Mouse (Mus musculus) forebrain, embryonic 16.5 days (tissue): ENCODE data around the gene Nudt3. TPM values are rescaled to one million over a fixed set of nuclear protein-coding genes. Genes with fewer than 3 reads are reported as not detected.

Experiments used
- ATAC-seq: fragments of 200-750 bp; cut with Nextera tagmentation; 2 replicates; pipeline ENCODE4 v1.8.0; 2017; ENCODE audit warnings: mild to moderate bottlenecking, moderate library complexity
- H3K27ac ChIP-seq: fragments of 300-500 bp; sonication (generic); 2 replicates; pipeline ENCODE4 v1.5.1; 2014; ENCODE audit warnings: low read length, control low read depth
- H3K27me3 ChIP-seq: fragments of 300-500 bp; sonication (generic); replicated peaks from 2 replicates; pipeline ENCODE4 v1.6.1; 2014; ENCODE audit warnings: low read length; ENCODE audit not compliant: control insufficient read depth, insufficient read depth
- H3K36me3 ChIP-seq: fragments of 300-500 bp; sonication (generic); 2 replicates; pipeline ENCODE4 v1.6.1; 2014; ENCODE audit not compliant: control insufficient read depth, insufficient read depth
- H3K4me1 ChIP-seq: fragments of 300-500 bp; sonication (generic); replicated peaks from 2 replicates; pipeline ENCODE4 v1.6.1; 2014; ENCODE audit warnings: low read length; ENCODE audit not compliant: control insufficient read depth, insufficient read depth
- H3K4me2 ChIP-seq: fragments of 300-500 bp; sonication (generic); 2 replicates; pipeline ENCODE4 v1.6.1; 2014; ENCODE audit warnings: mild to moderate bottlenecking, low read length, control low read depth
- H3K4me3 ChIP-seq: fragments of 300-500 bp; sonication (generic); replicated peaks from 2 replicates; pipeline ENCODE4 v1.5.1; 2014; ENCODE audit warnings: mild to moderate bottlenecking, low read length, control low read depth
- H3K9ac ChIP-seq: fragments of 300-500 bp; sonication (generic); replicated peaks from 2 replicates; pipeline ENCODE4 v1.6.1; 2014; ENCODE audit warnings: low read depth, low read length, control low read depth
- H3K9me3 ChIP-seq: fragments of 300-500 bp; sonication (generic); 2 replicates; pipeline ENCODE4 v1.6.1; 2016; ENCODE audit warnings: low read length; ENCODE audit not compliant: control insufficient read depth
- WGBS: fragments of 180-500 bp; shearing (Covaris S2); extraction: QIAGEN DNeasy Blood & Tissue Kit; methylation state at CpG from one replicate; pipeline ENCODE4 v1.1.7; 2014; 5-methylcytosine and 5-hydroxymethylcytosine counted together
- polyA plus RNA-seq: library from polyadenylated mRNA; unstranded; fragments of >200 nt; fragmentation: Nextera tagmentation; extraction: Ambion mirVana; gene quantifications from 2 replicates; pipeline ENCODE4 v1.2.1, GENCODE M21; 2015

The Nudt3 gene
- 272 and 293 TPM in 2 replicates for polyA plus RNA-seq

DNA sequence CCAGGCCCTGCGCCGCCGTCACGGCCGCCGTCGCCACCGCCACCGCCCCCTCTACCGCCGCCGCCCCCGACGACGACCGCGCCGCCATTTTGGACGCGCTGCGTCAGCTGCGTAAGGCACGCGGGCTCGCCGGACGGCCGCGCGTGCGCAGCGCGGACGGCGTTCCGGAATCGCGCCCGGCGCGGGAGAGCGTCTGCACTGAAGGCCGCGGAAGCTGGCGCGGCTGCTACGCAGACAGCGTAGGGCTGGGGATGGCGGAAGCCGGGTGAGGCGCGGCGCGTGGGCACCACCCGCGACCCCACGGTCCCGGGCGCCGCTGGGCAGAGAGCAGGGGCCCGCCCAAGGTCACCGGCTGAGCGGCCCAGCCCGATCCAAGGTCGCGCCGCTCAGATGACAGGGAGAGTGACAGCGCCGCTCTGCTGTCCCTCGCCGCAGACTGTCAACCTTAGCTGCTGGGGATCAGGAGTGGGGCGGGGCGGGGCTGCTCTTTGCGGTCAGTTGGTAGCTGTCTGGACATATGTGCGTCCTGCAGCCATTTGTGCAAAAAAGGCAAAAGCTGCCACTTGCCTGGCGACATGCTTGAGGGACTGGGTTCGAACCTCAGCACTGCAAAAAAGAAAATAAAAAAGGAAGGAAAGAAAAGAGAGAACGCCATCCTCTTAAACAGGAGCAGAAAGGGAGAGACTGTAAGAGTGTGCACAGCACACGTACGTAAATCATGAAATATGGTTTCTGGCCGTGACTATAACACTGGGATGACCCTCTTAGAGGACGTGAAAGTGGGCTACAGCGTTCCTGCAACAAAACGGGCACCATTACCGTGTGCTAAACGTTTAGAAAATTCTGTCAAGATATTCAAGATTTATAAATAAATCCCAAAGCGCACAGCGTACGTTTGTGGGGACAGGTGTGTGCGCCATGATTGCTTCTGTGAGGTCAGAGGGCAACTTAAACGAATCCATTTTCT lies at the start of gene Nudt3:
Gene Nudt3 (minus strand): TSS at position 136 of the 967 bp plus-strand sequence.
- Histone ChIP-seq H3K4me3 (peak within 1 kb of the TSS; percentile 92), H3K9ac (peak within 1 kb of the TSS; percentile 99), H3K9me3 (no peaks in the 10 kb centered on the region), H3K36me3 (no peaks in the 10 kb centered on the region), H3K4me2 (peak within 1 kb of the TSS; percentile 64), H3K27ac (peak within 1 kb of the TSS; percentile 98), H3K27me3 (no peaks in the 10 kb centered on the region), H3K4me1 (peaks cover 38% of the 10 kb centered on the region)
- ATAC-seq, result peak; percentile 90
- WGBS, result 8% methylated on average over 87 of the region's 91 CpGs

DNA sequence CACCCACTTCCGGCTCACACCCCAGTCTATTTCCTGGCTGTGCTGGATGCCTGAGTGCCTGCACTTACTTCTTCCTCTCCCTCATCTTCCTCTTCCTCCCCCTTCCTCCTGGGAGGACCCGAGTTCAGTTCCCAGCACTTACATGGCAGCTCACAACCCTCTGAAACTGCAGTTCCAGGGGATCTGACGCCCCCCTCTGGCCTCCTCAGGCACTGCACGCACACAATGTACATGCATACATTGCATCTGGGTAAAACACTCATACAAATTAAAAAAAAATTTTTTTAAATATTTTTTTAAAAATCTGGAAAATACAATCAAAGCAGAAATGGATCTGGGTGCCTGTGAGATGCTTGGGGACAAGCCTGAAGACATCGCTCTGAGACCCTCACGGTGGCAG lies 48.4 kb upstream of the Nudt3 start:
- Histone ChIP-seq H3K4me3 (no peak overlapping the region), H3K4me1 (peaks cover 11% of the 10 kb centered on the region), H3K9me3 (no peaks in the 10 kb centered on the region), H3K36me3 (no peaks in the 10 kb centered on the region), H3K27ac (no peak overlapping the region), H3K27me3 (no peaks in the 10 kb centered on the region), H3K9ac (no peak overlapping the region), H3K4me2 (no peak overlapping the region)
- no peak for ATAC-seq
- 82% methylated on average over 6 of the region's 6 CpGs for WGBS

DNA sequence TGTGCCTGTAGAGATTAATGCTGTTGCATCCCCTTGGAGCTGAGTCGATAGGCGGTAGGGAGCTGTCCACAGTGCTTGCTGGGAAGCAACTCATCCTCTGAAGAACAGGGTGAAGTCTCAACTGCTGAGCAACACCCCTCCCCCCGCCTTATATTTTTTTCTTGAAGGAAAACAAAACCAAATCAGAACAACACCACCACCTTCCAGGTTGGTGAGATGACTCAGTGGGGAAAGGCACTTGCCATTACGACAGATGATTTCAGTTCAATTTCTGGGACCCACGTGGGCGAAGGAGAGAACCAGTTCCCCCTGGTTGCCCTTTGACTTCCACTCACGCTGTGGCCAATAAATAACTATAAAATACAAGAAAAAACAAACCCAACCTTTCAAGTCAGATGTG lies 35.5 kb upstream of the Nudt3 start:
- WGBS, result 77% methylated on average over 7 of the region's 7 CpGs
- H3K4me3 ChIP-seq, result no peak overlapping the region
- H3K27ac ChIP-seq, result no peak overlapping the region
- no peaks in the 10 kb centered on the region for H3K36me3 ChIP-seq
- no peaks in the 10 kb centered on the region for H3K27me3 ChIP-seq
- no peak overlapping the region for H3K4me2 ChIP-seq
- peaks cover 17% of the 10 kb centered on the region for H3K4me1 ChIP-seq
- ATAC-seq, result no peak
- H3K9me3 ChIP-seq, result no peaks in the 10 kb centered on the region
- H3K9ac ChIP-seq, result no peak overlapping the region

DNA sequence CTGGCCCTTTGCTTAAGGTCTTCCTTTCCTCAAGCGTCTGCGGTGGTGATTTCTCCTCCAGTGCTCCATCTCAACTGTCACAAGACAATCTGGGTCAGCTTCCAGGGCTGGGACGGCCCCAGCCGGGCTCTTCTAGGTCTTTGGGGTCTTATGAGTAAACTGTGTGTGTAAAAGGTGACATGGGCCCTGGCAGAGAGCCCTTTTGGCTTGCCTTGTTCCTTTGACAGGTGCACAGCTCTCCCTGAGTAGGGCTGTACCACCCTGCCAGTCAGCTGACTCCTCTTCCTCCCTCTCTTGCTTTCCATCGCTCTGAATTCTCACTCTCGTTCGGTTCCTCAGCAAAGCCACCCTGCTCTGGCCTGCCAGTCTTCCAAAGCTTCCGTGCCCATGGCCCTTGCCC lies 33.8 kb upstream of the Nudt3 start:
- H3K4me3 ChIP-seq, result no peak overlapping the region
- WGBS, result 73% methylated on average over 8 of the region's 8 CpGs
- no peaks in the 10 kb centered on the region for H3K36me3 ChIP-seq
- peaks cover 17% of the 10 kb centered on the region for H3K4me1 ChIP-seq
- no peaks in the 10 kb centered on the region for H3K27me3 ChIP-seq
- H3K4me2 ChIP-seq, result no peak overlapping the region
- H3K9ac ChIP-seq, result no peak overlapping the region
- H3K27ac ChIP-seq, result no peak overlapping the region
- ATAC-seq, result no peak
- H3K9me3 ChIP-seq, result no peaks in the 10 kb centered on the region

DNA sequence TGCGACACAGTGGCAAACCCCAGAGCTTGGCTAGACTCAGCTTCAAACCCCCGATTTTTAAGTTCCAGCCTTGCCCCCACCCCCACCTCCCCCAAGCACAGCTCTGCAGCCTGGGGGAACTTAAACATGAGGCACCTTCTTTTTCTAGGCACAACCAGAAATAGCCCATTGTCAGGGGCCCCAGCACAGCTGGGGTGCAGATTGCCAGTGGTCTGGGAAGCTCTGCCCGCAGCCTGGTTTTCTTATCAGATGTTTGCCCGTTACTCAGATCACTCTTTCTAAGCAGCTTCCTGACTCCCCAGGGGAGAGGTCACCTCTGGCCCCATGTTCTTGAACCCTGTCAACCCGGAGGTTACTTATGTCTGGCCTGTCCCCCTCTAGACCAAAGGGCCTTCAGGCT lies 33.1 kb upstream of the Nudt3 start:
- H3K4me1 ChIP-seq, result peaks cover 17% of the 10 kb centered on the region
- peak overlapping the region; percentile 65 for H3K4me3 ChIP-seq
- peak overlapping the region; percentile 74 for H3K9ac ChIP-seq
- H3K27ac ChIP-seq, result 0 out of 2 replicates have a peak overlapping the region, but pooled peaks have one; percentile 3
- WGBS, result 30% methylated on average over 5 of the region's 5 CpGs
- H3K4me2 ChIP-seq, result peak overlapping the region; percentile 89
- no peaks in the 10 kb centered on the region for H3K9me3 ChIP-seq
- ATAC-seq, result no peak
- no peaks in the 10 kb centered on the region for H3K27me3 ChIP-seq
- no peaks in the 10 kb centered on the region for H3K36me3 ChIP-seq

DNA sequence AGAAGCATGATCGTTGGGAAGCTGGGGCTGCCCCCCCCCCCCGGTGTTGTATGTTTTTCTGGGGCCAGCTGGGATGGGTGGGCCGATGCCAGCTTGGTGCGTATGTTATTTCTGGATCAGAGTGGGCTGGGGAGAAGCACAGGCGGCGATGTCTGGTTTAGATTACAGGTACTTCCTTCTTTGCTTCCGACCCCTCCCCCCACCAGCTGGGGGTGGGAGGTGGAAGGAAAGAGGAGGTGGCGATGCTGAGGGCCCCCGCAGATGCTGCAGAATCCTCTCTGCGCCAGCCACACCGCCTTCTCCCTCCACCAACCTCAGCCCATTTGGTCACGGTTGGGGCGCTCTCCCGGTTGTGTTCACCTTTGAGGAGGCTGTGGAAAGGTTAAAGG lies 32.7 kb upstream of the Nudt3 start:
- H3K36me3 ChIP-seq, result no peaks in the 10 kb centered on the region
- H3K4me3 ChIP-seq, result peak overlapping the region; percentile 65
- ATAC-seq, result peak; percentile 63
- H3K9ac ChIP-seq, result peak overlapping the region; percentile 74
- H3K27me3 ChIP-seq, result no peaks in the 10 kb centered on the region
- 0 out of 2 replicates have a peak overlapping the region, but pooled peaks have one; percentile 3 for H3K27ac ChIP-seq
- WGBS, result 4% methylated on average over 14 of the region's 14 CpGs
- H3K4me2 ChIP-seq, result peak overlapping the region; percentile 89
- no peaks in the 10 kb centered on the region for H3K9me3 ChIP-seq
- H3K4me1 ChIP-seq, result peaks cover 17% of the 10 kb centered on the region

DNA sequence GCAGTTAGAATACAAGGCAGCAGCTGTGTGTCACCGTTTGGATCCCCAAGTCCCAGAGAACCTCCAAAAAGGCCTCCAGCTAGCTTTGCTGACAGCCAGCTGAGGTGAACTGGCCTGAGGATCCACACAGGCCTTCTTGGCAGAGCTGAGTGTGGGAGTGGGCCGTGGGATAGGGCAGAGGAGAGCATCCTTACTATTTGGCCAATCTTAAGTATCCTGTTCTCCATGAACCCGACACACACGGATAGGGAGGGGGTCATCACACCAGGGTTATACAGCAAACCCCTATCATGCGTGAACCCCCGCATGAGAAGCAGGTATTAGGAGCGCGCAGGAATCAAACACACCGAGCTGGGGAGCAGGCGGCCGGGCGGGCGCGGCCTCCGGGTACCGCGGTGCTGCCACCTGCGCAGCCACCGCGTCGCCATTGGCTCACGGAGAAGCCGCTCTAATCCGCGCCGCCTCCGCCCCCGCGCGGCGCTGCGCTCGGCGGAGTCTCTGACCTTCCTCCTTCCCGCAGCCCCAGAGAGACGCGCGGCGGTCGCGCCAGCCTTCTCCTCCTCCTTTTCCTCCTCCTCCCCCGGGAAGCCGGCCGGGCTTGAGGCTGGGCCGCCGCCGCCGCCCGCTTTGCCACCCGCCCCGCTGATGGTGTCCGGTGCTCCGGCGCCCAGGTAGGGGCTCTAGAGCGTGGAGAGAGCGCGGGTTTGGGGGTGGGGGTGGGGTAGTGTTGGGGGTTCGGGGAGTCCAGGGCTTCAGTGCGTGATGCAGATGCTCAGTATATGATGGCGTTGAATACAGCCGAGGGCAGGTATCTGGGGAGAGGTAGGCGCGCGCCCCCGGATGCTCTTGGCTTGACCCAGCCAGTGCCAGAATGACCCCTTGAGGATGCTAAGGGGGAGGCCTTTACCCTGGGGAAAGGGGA lies 32.1 kb upstream of the Nudt3 start, which contains the start of gene Pacsin1:
Gene Pacsin1 (plus strand): TSS at position 421 of the 922 bp plus-strand sequence.
- WGBS, result 1% methylated on average over 63 of the region's 65 CpGs
- peak; percentile 88 for ATAC-seq
- H3K27me3 ChIP-seq, result no peaks in the 10 kb centered on the region

DNA sequence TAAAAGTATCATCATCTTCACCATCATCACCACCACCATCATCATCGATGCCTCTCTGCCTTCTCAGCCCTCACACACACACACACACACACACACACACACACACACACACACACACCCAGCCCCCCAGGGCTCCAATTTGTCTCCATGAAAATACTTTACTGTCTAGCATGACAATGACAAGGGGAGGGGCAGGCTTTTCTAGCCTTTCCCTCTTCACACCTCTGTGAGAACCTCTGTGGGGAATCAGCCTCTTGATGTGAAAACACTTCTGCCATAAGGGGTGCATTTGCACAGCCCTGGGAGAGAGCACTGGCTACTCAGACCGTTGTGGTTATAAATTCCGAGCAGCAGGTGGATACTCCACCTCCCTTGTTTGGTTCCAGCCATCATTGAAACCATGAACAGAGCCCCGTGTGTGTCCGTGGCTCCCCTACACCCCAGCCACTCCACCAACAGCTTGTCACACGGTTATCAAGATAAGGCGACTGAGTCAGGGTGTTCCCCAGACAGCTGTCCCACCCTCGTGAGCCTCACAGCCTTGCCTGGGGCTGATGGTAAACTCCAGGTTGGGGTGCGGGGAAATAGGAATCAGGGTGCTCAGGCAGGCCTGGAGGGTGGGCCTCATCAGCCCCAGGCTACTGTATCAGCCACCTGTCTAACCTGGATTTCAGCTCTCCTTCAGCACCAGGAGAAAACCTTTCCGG lies 30.1 kb upstream of the Nudt3 start:
- ATAC-seq, result no peak
- Histone ChIP-seq H3K4me2 (no peak overlapping the region), H3K27me3 (no peaks in the 10 kb centered on the region), H3K27ac (no peak overlapping the region), H3K9me3 (no peaks in the 10 kb centered on the region), H3K36me3 (no peaks in the 10 kb centered on the region), H3K4me1 (peaks cover 17% of the 10 kb centered on the region), H3K9ac (no peak overlapping the region), H3K4me3 (no peak overlapping the region)
- WGBS, result 83% methylated on average over 10 of the region's 10 CpGs

More for the DNA sequence above, 32.1 kb upstream of the Nudt3 start, which contains the start of gene Pacsin1:
- no peaks in the 10 kb centered on the region for H3K36me3 ChIP-seq
- H3K9me3 ChIP-seq, result no peaks in the 10 kb centered on the region
- H3K9ac ChIP-seq, result peak within 1 kb of the TSS; percentile 74
- H3K4me2 ChIP-seq, result peak within 1 kb of the TSS; percentile 89
- peak within 1 kb of the TSS; percentile 22; the same call in 1 of the 2 replicates for H3K27ac ChIP-seq
- H3K4me3 ChIP-seq, result peak within 1 kb of the TSS; percentile 65
- peaks cover 17% of the 10 kb centered on the region for H3K4me1 ChIP-seq
